31 mouse cellular contexts compared by ENCODE assay signal in the genomic region with DNA sequence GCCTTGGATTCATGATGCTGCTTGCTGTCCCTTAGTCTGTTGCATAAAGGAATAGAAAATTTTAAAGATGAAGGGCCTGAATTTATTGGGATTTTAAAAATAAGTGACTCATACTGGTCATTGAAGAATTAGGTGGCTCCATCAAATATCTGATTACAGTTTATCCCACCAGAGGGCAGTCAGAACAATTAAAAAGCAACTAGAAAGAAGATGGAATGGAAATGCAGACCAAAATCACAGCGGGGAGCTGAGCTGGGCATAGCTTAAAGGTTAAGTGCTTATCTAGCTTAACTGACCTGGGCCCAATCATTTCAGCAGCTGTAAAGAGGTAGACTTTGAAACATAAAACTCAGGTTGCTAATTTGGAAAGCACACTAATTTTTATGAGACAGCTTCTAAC. TPM values are rescaled to one million over a fixed set of nuclear protein-coding genes. Genes with fewer than 3 reads are reported as not detected.
DNase-seq lines count a peak whose midpoint lies in the region; ATAC-seq and TF ChIP-seq lines count a peak whose summit lies in the region.
"Had no signal": no experiment of that assay in that cellular context is flagged by ENCODE, and none has a peak within 500 bp of the region (broad histone marks: within the 10 kb centered on the region; RNA-seq: fewer than 3 reads in every experiment).

No protein-coding gene starts in this region.

- no peak for DNase-seq in gastrocnemius, adult 2 months
- no peak for DNase-seq in gastrocnemius, adult 18-20 months (ENCODE audit: low spot score)
- DNase-seq in layer of hippocampus, adult 2 months (ENCODE audit: low spot score in 2 of 2), result no peak
- DNase-seq in layer of hippocampus, postnatal 10 days (ENCODE audit: low spot score in 2 of 2), result no peak
- no peak for DNase-seq in Patski (ENCODE audit: low read depth, low spot score)
- DNase-seq in stomach, postnatal 0 days (ENCODE audit: low spot score), result no peak
- no peak for DNase-seq in liver, postnatal 0 days
- DNase-seq: adrenal gland, adult 8-10 months; cerebellum, adult 11 months; cerebellum, adult 9-10 months; gastrocnemius, postnatal 25 days; heart, adult 18-20 months; heart, postnatal 4 days; kidney, adult 2 months; kidney, postnatal 10 days; layer of hippocampus, adult 9-11 months; lung, adult 18-20 months; lung, postnatal 14 days; right cerebral cortex, adult 18-20 months; spleen, adult 18-20 months; thymus, adult 18-20 months; thymus, postnatal 4 days had no signal

- in situ Hi-C loops in Patski (cut with MboI; ENCODE audit: low pct_unique_long_range_greater_than_20kb), result no loop called here

- no peak overlapping the region for H3K9ac ChIP-seq in stomach, postnatal 0 days (ENCODE audit: low read length)
- H3K9ac ChIP-seq in liver, postnatal 0 days (replicated peaks), result no peak overlapping the region
- H3K9ac ChIP-seq: heart, embryonic 12.5 days; hindbrain, embryonic 14.5 days; limb, embryonic 13.5 days; liver, embryonic 12.5 days; midbrain, embryonic 15.5 days had no signal

- H3K27me3 ChIP-seq in Patski, result no peaks in the 10 kb centered on the region
- H3K27me3 ChIP-seq in stomach, postnatal 0 days (ENCODE audit: control insufficient read depth, insufficient read depth, low read length), result no peaks in the 10 kb centered on the region
- H3K27me3 ChIP-seq in liver, postnatal 0 days (ENCODE audit: insufficient read depth, low read length), result no peaks in the 10 kb centered on the region
- H3K27me3 ChIP-seq: heart, embryonic 12.5 days; limb, embryonic 13.5 days; liver, embryonic 12.5 days; midbrain, embryonic 15.5 days had no signal

- 0 out of 2 replicates have a peak, but pooled peaks cover 3% of the 10 kb centered on the region for H3K36me3 ChIP-seq in stomach, postnatal 0 days (ENCODE audit: control insufficient read depth, insufficient read depth, low read length)
- peaks cover 13% of the 10 kb centered on the region for H3K36me3 ChIP-seq in liver, postnatal 0 days (replicated peaks; ENCODE audit: insufficient read depth, low read length)

- CTCF ChIA-PET in Patski (lab: Charles Lee), result interaction anchor here (0.8 to 1.7 kb wide), 4 partner anchors 10 to 188 kb away, joined by 3 to 9 read pairs (median 3); a partner anchor contains a TSS

- H3K27ac ChIP-seq in gastrocnemius, adult 2 months, result peak overlapping the region; percentile 83
- no peak overlapping the region; the same call in 1 of the 2 replicates for H3K27ac ChIP-seq in layer of hippocampus, adult 2 months
- no peak overlapping the region for H3K27ac ChIP-seq in stomach, postnatal 0 days (replicated peaks)
- H3K27ac ChIP-seq in liver, postnatal 0 days (ENCODE audit: low read depth), result no peak overlapping the region
- H3K27ac ChIP-seq: hindbrain, embryonic 14.5 days; limb, embryonic 13.5 days; liver, embryonic 12.5 days; midbrain, embryonic 15.5 days had no signal

- ATAC-seq in Patski, result no peak
- no peak for ATAC-seq in stomach, postnatal 0 days (ENCODE audit: low FRiP score, low TSS enrichment)
- no peak for ATAC-seq in liver, postnatal 0 days
- ATAC-seq: inflammation-experienced regulatory T-cells, adult 6 months; liver, embryonic 12.5 days; midbrain, embryonic 15.5 days had no signal

- no peaks in the 10 kb centered on the region for H3K4me1 ChIP-seq in stomach, postnatal 0 days (replicated peaks; ENCODE audit: control insufficient read depth, insufficient read depth)
- H3K4me1 ChIP-seq in liver, postnatal 0 days (ENCODE audit: insufficient read depth), result peaks cover 13% of the 10 kb centered on the region

- H3K4me3 ChIP-seq in gastrocnemius, adult 2 months, result peak overlapping the region; percentile 8
- H3K4me3 ChIP-seq in layer of hippocampus, adult 2 months, result no peak overlapping the region
- no peak overlapping the region for H3K4me3 ChIP-seq in stomach, postnatal 0 days (ENCODE audit: low read depth, low read length)
- no peak overlapping the region for H3K4me3 ChIP-seq in liver, postnatal 0 days (ENCODE audit: low read depth, low read length)
- H3K4me3 ChIP-seq: erythroblast, embryonic 14.5 days; heart, embryonic 12.5 days; limb, embryonic 13.5 days; liver, embryonic 12.5 days; midbrain, embryonic 15.5 days had no signal

- intact Hi-C loops in gastrocnemius, adult 2 months (cut with DNase I), result loop anchor here (5.0 kb wide), 1 partner anchor 118 kb away; a partner anchor contains a TSS

- WGBS in stomach, postnatal 0 days, result 48% methylated on average over 1 of the region's 1 CpGs
- 76% methylated on average over 1 of the region's 1 CpGs for WGBS in liver, postnatal 0 days (ENCODE audit: insufficient replicate concordance)

- no peak for TF ChIP-seq EP300 in stomach, postnatal 0 days (optimal IDR thresholded peaks at IDR 0.05)
- TF ChIP-seq EP300 in liver, postnatal 0 days (IDR thresholded peaks at IDR 0.05; ENCODE audit: low read depth), result no peak

- POLR2A ChIA-PET in Patski (lab: Charles Lee), result no interaction called here

- TF ChIP-seq CTCF in gastrocnemius, adult 2 months (IDR thresholded peaks at IDR 0.05), result peak; percentile 36; the same call in 1 of the 2 replicates
- peak; percentile 64 for TF ChIP-seq CTCF in layer of hippocampus, adult 2 months (conservative IDR thresholded peaks at IDR 0.05)
- TF ChIP-seq CTCF in Patski (IDR thresholded peaks at IDR 0.05), result peak; percentile 37
- peak; percentile 23 for TF ChIP-seq CTCF in stomach, postnatal 0 days (IDR thresholded peaks at IDR 0.05; ENCODE audit: low read depth)
- TF ChIP-seq CTCF in liver, postnatal 0 days (IDR thresholded peaks at IDR 0.05; ENCODE audit: low read depth), result no peak; the same call in 1 of the 2 replicates

- no peaks in the 10 kb centered on the region for H3K9me3 ChIP-seq in stomach, postnatal 0 days (ENCODE audit: control insufficient read depth, low read length)
- no peaks in the 10 kb centered on the region for H3K9me3 ChIP-seq in liver, postnatal 0 days (ENCODE audit: low read length)
- H3K9me3 ChIP-seq: heart, embryonic 12.5 days; limb, embryonic 13.5 days; liver, embryonic 12.5 days; midbrain, embryonic 15.5 days had no signal

- no peak overlapping the region for H3K4me2 ChIP-seq in stomach, postnatal 0 days (replicated peaks; ENCODE audit: low read depth)
- no peak overlapping the region for H3K4me2 ChIP-seq in liver, postnatal 0 days (ENCODE audit: low read depth, low read length)
- H3K4me2 ChIP-seq: heart, embryonic 12.5 days; hindbrain, embryonic 14.5 days; limb, embryonic 13.5 days; liver, embryonic 12.5 days; midbrain, embryonic 15.5 days had no signal

RNA-seq across cellular contexts. Expression of a gene that starts 17.9 kb away (rescaled TPM):
- 100 to 1,000 TPM; 545 to 577 TPM for total RNA-seq in gastrocnemius, adult 2 months (2021)
- total RNA-seq in gastrocnemius, adult 18-20 months (2021), result 100 to 1,000 TPM; 517 to 578 TPM
- 1,000 to 10,000 TPM; 1,140 to 1,236 TPM for total RNA-seq in layer of hippocampus, adult 2 months (2021)
- total RNA-seq in layer of hippocampus, postnatal 10 days (2021), result 1,000 to 10,000 TPM; 1,501 to 1,604 TPM
- polyA plus RNA-seq in Patski (2021), result 860 TPM
- polyA plus RNA-seq in stomach, postnatal 0 days (2015; fragmentation: Nextera tagmentation; extraction: Ambion mirVana), result 401 and 416 TPM in 2 replicates
- polyA plus RNA-seq in liver, postnatal 0 days (2015; fragmentation: Nextera tagmentation; extraction: Ambion mirVana), result 190 and 204 TPM in 2 replicates

RNA-seq across cellular contexts. Expression of a gene that starts 45.3 kb away (rescaled TPM):
- total RNA-seq in gastrocnemius, adult 2 months (2021), result 1 to 10 TPM; 1.0 to 1.4 TPM
- 1 to 10 TPM in 1 of 2 experiments, under 1 TPM in 1; 0.45 to 2.7 TPM for total RNA-seq in gastrocnemius, adult 18-20 months (2021)
- total RNA-seq in layer of hippocampus, adult 2 months (2021), result 10 to 100 TPM; 92.6 to 93.1 TPM
- total RNA-seq in layer of hippocampus, postnatal 10 days (2021), result 10 to 100 TPM; 76.5 to 82.5 TPM
- polyA plus RNA-seq in Patski (2021), result 0.04 TPM
- 0.65 and 0.75 TPM in 2 replicates for polyA plus RNA-seq in stomach, postnatal 0 days (2015; fragmentation: Nextera tagmentation; extraction: Ambion mirVana)
- polyA plus RNA-seq in liver, postnatal 0 days (2015; fragmentation: Nextera tagmentation; extraction: Ambion mirVana), result not detected in 2 replicates
- total RNA-seq: neutrophil, adult 5-6 weeks had no signal
- polyA plus RNA-seq: CD4-positive, CD25-positive, alpha-beta regulatory T cell, adult 4 months; erythroblast, embryonic 14.5 days; inflammation-experienced regulatory T-cells, adult 6 months had no signal

Comparison
In these comparisons a context has a peak if more than half of its experiments do, and no peak if none do; other contexts are left out.
1. RNA of a gene that starts 45.3 kb away (total RNA-seq): 92.6 to 93.1 TPM in layer of hippocampus, adult 2 months and 76.5 to 82.5 TPM in layer of hippocampus, postnatal 10 days; 0.45 to 2.7 TPM in gastrocnemius, adult 18-20 months and 1.0 to 1.4 TPM in gastrocnemius, adult 2 months; every median in the first group is over 10 times any median in the second.